Mouse (Mus musculus): ENCODE data around the gene Arhgap4. TPM values are rescaled to one million over a fixed set of nuclear protein-coding genes. Genes with fewer than 3 reads are reported as not detected.

Arhgap4 gene
- polyA plus RNA-seq, 1 experiment from 2014 or later: 3.2 TPM

DNA sequence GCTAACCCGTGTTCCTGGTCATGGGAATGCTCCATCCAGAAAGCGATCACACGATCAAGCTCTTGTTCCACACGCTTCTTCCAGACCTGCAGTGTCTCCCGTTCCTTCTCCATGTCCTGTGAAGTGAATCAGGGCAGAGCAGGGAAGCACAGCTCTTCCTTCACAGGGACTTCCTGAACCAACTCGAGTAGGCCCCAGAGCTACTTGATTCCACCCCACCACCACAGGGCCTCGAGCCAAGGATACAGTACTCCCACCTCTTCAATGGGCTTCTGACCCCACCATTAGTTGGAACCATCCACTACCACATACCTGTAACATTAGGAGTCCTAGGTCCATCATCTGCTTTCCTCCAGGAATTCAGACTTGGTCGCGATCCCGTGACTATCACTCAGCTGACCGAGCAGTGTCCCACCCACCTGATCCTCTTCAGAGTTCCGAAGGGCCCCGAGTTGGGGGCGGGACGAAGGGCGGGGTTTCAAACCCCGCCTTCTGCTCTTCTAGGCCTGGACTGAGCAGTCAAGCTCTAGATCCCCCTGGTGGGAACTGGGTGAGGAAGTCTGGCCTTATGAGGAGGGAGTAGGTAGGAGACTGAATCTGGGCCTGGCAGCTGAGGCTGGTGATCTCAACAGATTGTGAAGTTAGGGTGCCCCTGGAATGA lies 8.9 kb upstream of the Arhgap4 start, which contains the start of gene Renbp:
TSS of gene Renbp (minus strand) at position 449 of the 661 bp plus-strand sequence.
- peak within 1 kb of the TSS; percentile 23 for H3K4me3 ChIP-seq (ENCODE audit: low read depth, low read length)
- peak within 1 kb of the TSS; percentile 21; the same call in 1 of the 2 replicates for H3K27ac ChIP-seq (ENCODE audit: low read length)
- no peaks in the 10 kb centered on the region for H3K27me3 ChIP-seq (ENCODE audit: control insufficient read depth, insufficient read depth, low read length)
- ATAC-seq (ENCODE audit: insufficient number of reproducible peaks, insufficient read depth, low FRiP score, low read depth): peak; percentile 91; the same call in 1 of the 2 replicates
- no peaks in the 10 kb centered on the region for H3K36me3 ChIP-seq (ENCODE audit: control insufficient read depth, insufficient read depth, low read length)
- H3K9ac ChIP-seq (replicated peaks; ENCODE audit: low read depth, low read length): no peak within 1 kb of the TSS
- 34% methylated on average over 17 of the region's 17 CpGs for WGBS
- no peaks in the 10 kb centered on the region for H3K4me1 ChIP-seq (ENCODE audit: control insufficient read depth, insufficient read depth, low read length)
- peak within 1 kb of the TSS; percentile 34 for H3K4me2 ChIP-seq (replicated peaks; ENCODE audit: low read depth, low read length)
- H3K9me3 ChIP-seq (ENCODE audit: control insufficient read depth, low read depth, low read length): no peaks in the 10 kb centered on the region

DNA sequence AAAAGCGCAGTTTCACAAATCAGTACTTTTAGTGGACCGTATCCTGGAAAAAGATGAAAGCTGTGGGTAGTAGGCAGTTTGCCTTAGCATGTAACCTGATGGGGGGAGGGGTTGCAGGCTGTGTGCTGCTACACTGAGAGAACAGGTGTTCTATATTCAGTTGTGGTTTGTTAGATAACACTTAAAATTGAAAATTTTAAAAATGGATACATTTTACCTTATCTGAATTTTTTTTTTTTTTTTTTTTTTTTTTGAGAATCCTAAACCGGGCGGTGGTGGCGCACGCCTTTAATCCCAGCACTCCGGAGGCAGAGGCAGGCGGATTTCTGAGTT lies 846 bp upstream of the Arhgap4 start:
- Histone ChIP-seq H3K9me3 (ENCODE audit: control insufficient read depth, low read depth, low read length) (no peaks in the 10 kb centered on the region), H3K27me3 (ENCODE audit: control insufficient read depth, insufficient read depth, low read length) (no peaks in the 10 kb centered on the region), H3K27ac (ENCODE audit: low read length) (no peak overlapping the region), H3K4me1 (ENCODE audit: control insufficient read depth, insufficient read depth, low read length) (no peaks in the 10 kb centered on the region), H3K36me3 (ENCODE audit: control insufficient read depth, insufficient read depth, low read length) (peaks cover 6% of the 10 kb centered on the region; the same call in 1 of the 2 replicates), H3K4me3 (ENCODE audit: low read depth, low read length) (peak overlapping the region; percentile 51), H3K9ac (replicated peaks; ENCODE audit: low read depth, low read length) (0 out of 2 replicates have a peak overlapping the region, but pooled peaks have one; percentile 38), H3K4me2 (replicated peaks; ENCODE audit: low read depth, low read length) (peak overlapping the region; percentile 56)
- ATAC-seq (ENCODE audit: insufficient number of reproducible peaks, insufficient read depth, low FRiP score, low read depth): no peak
- WGBS: 75% methylated on average over 8 of the region's 8 CpGs

DNA sequence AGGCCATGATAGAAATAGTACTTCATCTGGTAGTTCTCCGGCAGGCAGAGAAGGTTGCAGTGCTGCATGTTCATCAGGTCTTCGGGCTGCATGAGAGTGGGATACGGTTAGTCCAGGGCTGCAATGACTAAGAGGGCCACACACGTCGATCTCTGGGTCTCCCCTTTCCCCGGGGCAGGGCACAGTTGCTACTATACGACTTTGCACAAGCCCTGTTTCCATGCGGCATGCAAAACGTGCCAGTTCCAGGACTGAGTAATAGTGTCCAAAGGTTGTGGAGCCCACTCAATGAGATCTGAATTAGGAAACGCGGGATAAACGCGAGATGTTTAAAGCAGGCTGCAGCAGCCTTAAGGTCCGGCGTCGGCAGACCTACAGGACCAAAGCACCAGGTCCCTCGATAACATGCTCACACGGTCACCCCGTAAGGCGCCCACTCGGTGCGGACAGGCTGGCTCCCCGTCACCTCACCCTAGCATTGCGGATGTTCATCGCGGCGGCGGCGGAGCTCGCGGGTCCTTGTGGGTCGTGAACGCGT lies 316 bp downstream of the Arhgap4 start:
- 23% methylated on average over 34 of the region's 34 CpGs for WGBS
- Histone ChIP-seq H3K36me3 (ENCODE audit: control insufficient read depth, insufficient read depth, low read length) (peaks cover 6% of the 10 kb centered on the region; the same call in 1 of the 2 replicates), H3K4me1 (ENCODE audit: control insufficient read depth, insufficient read depth, low read length) (no peaks in the 10 kb centered on the region), H3K27ac (ENCODE audit: low read length) (peak overlapping the region; percentile 58; the same call in 1 of the 2 replicates), H3K27me3 (ENCODE audit: control insufficient read depth, insufficient read depth, low read length) (no peaks in the 10 kb centered on the region), H3K9me3 (ENCODE audit: control insufficient read depth, low read depth, low read length) (no peaks in the 10 kb centered on the region), H3K9ac (replicated peaks; ENCODE audit: low read depth, low read length) (peak overlapping the region; percentile 43), H3K4me2 (replicated peaks; ENCODE audit: low read depth, low read length) (peak overlapping the region; percentile 57), H3K4me3 (ENCODE audit: low read depth, low read length) (peak overlapping the region; percentile 51)
- ATAC-seq (ENCODE audit: insufficient number of reproducible peaks, insufficient read depth, low FRiP score, low read depth): peak; percentile 39; the same call in 1 of the 2 replicates

- H3K4me1 ChIP-seq (ENCODE audit: control insufficient read depth, insufficient read depth, low read length): no peaks in the 10 kb centered on the region
- no peak overlapping the region for H3K27ac ChIP-seq (ENCODE audit: low read length)
- H3K9ac ChIP-seq (replicated peaks; ENCODE audit: low read depth, low read length): no peak overlapping the region
- WGBS: 91% methylated on average over 5 of the region's 5 CpGs
- H3K4me3 ChIP-seq (ENCODE audit: low read depth, low read length): no peak overlapping the region
- no peak for ATAC-seq (ENCODE audit: insufficient number of reproducible peaks, insufficient read depth, low FRiP score, low read depth)
- H3K36me3 ChIP-seq (ENCODE audit: control insufficient read depth, insufficient read depth, low read length): peaks cover 6% of the 10 kb centered on the region; the same call in 1 of the 2 replicates
- H3K27me3 ChIP-seq (ENCODE audit: control insufficient read depth, insufficient read depth, low read length): no peaks in the 10 kb centered on the region
- H3K4me2 ChIP-seq (replicated peaks; ENCODE audit: low read depth, low read length): no peak overlapping the region
- no peaks in the 10 kb centered on the region for H3K9me3 ChIP-seq (ENCODE audit: control insufficient read depth, low read depth, low read length)
Measured at GRCm38 (mm10) chrX:73918631-73919030, 3.0 kb downstream of the Arhgap4 start.

- H3K9me3 ChIP-seq (ENCODE audit: control insufficient read depth, low read depth, low read length): no peaks in the 10 kb centered on the region
- no peak for ATAC-seq (ENCODE audit: insufficient number of reproducible peaks, insufficient read depth, low FRiP score, low read depth)
- H3K27me3 ChIP-seq (ENCODE audit: control insufficient read depth, insufficient read depth, low read length): no peaks in the 10 kb centered on the region
- no peak overlapping the region for H3K27ac ChIP-seq (ENCODE audit: low read length)
- H3K4me2 ChIP-seq (replicated peaks; ENCODE audit: low read depth, low read length): no peak overlapping the region
- 86% methylated on average over 8 of the region's 8 CpGs for WGBS
- H3K36me3 ChIP-seq (ENCODE audit: control insufficient read depth, insufficient read depth, low read length): peaks cover 6% of the 10 kb centered on the region; the same call in 1 of the 2 replicates
- H3K9ac ChIP-seq (replicated peaks; ENCODE audit: low read depth, low read length): no peak overlapping the region
- H3K4me1 ChIP-seq (ENCODE audit: control insufficient read depth, insufficient read depth, low read length): no peaks in the 10 kb centered on the region
- no peak overlapping the region for H3K4me3 ChIP-seq (ENCODE audit: low read depth, low read length)
Measured at GRCm38 (mm10) chrX:73916945-73917344, 4.7 kb downstream of the Arhgap4 start.

GRCm38 (mm10) chrX:73914827-73915703 lies 6.6 kb downstream of the Arhgap4 start:
- Histone ChIP-seq H3K36me3 (ENCODE audit: control insufficient read depth, insufficient read depth, low read length) (peaks cover 6% of the 10 kb centered on the region; the same call in 1 of the 2 replicates), H3K9ac (replicated peaks; ENCODE audit: low read depth, low read length) (no peak overlapping the region), H3K4me1 (ENCODE audit: control insufficient read depth, insufficient read depth, low read length) (no peaks in the 10 kb centered on the region), H3K4me2 (replicated peaks; ENCODE audit: low read depth, low read length) (peak overlapping the region; percentile 37), H3K27ac (ENCODE audit: low read length) (peak overlapping the region; percentile 58; the same call in 1 of the 2 replicates), H3K4me3 (ENCODE audit: low read depth, low read length) (no peak overlapping the region; the same call in 1 of the 2 replicates), H3K27me3 (ENCODE audit: control insufficient read depth, insufficient read depth, low read length) (no peaks in the 10 kb centered on the region), H3K9me3 (ENCODE audit: control insufficient read depth, low read depth, low read length) (no peaks in the 10 kb centered on the region)
- ATAC-seq (ENCODE audit: insufficient number of reproducible peaks, insufficient read depth, low FRiP score, low read depth): peak; percentile 98
- 22% methylated on average over 31 of the region's 31 CpGs for WGBS

- no peaks in the 10 kb centered on the region for H3K36me3 ChIP-seq (ENCODE audit: control insufficient read depth, insufficient read depth, low read length)
- no peaks in the 10 kb centered on the region for H3K27me3 ChIP-seq (ENCODE audit: control insufficient read depth, insufficient read depth, low read length)
- no peak for ATAC-seq (ENCODE audit: insufficient number of reproducible peaks, insufficient read depth, low FRiP score, low read depth)
- no peaks in the 10 kb centered on the region for H3K9me3 ChIP-seq (ENCODE audit: control insufficient read depth, low read depth, low read length)
- no peak overlapping the region for H3K4me2 ChIP-seq (replicated peaks; ENCODE audit: low read depth, low read length)
- no peak overlapping the region for H3K27ac ChIP-seq (ENCODE audit: low read length)
- H3K4me1 ChIP-seq (ENCODE audit: control insufficient read depth, insufficient read depth, low read length): no peaks in the 10 kb centered on the region
- no peak overlapping the region for H3K9ac ChIP-seq (replicated peaks; ENCODE audit: low read depth, low read length)
- H3K4me3 ChIP-seq (ENCODE audit: low read depth, low read length): no peak overlapping the region
- 91% methylated on average over 2 of the region's 2 CpGs for WGBS
Measured at GRCm38 (mm10) chrX:73911588-73911987, 10.1 kb downstream of the Arhgap4 start.

DNA sequence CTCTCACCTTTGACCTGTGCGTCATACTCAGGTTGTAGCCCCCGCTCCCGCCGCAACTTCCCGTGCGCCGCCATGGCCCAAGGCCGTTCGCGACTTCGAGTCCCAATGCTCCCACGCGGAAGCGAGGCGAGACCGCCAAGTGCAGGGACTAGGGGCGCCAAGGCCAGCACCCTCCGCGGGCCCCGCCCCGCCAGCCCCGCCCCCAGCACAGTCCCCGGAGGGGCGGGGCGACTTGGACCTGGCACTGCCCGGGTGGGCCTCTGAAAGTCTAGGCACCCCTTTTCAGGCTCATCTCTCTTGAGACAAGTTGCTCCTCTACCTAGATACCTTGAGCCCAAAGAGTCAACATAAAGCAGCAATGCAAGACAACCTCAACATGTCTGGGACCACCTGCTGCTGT lies 10.5 kb downstream of the Arhgap4 start:
- Histone ChIP-seq H3K4me1 (ENCODE audit: control insufficient read depth, insufficient read depth, low read length) (no peaks in the 10 kb centered on the region), H3K4me3 (ENCODE audit: low read depth, low read length) (no peak overlapping the region), H3K27me3 (ENCODE audit: control insufficient read depth, insufficient read depth, low read length) (no peaks in the 10 kb centered on the region), H3K9ac (replicated peaks; ENCODE audit: low read depth, low read length) (no peak overlapping the region; the same call in 1 of the 2 replicates), H3K9me3 (ENCODE audit: control insufficient read depth, low read depth, low read length) (no peaks in the 10 kb centered on the region), H3K36me3 (ENCODE audit: control insufficient read depth, insufficient read depth, low read length) (no peaks in the 10 kb centered on the region), H3K4me2 (replicated peaks; ENCODE audit: low read depth, low read length) (peak overlapping the region; percentile 32), H3K27ac (ENCODE audit: low read length) (no peak overlapping the region)
- 18% methylated on average over 20 of the region's 26 CpGs for WGBS
- no peak for ATAC-seq (ENCODE audit: insufficient number of reproducible peaks, insufficient read depth, low FRiP score, low read depth)
